Mouse (Mus musculus) heart, embryonic 16.5 days (tissue): ENCODE data around the gene Gucy2g. TPM values are rescaled to one million over a fixed set of nuclear protein-coding genes. Genes with fewer than 3 reads are reported as not detected.

Experiments used
- ATAC-seq: fragments of 200-750 bp; cut with Nextera tagmentation; replicated peaks from 2 replicates; pipeline ENCODE4 v1.8.0; 2017; ENCODE audit warnings: moderate number of reproducible peaks; ENCODE audit not compliant: insufficient read depth, low FRiP score; ENCODE audit errors: extremely low read depth
- H3K27ac ChIP-seq: fragments of 300-500 bp; sonication (generic); 2 replicates; pipeline ENCODE4 v1.5.1; 2014; ENCODE audit warnings: mild to moderate bottlenecking, low read length, control low read depth, moderate library complexity
- H3K27me3 ChIP-seq: fragments of 300-500 bp; sonication (generic); 2 replicates; pipeline ENCODE4 v1.6.1; 2014; ENCODE audit warnings: low read length, mixed read lengths; ENCODE audit not compliant: control insufficient read depth, insufficient read depth
- H3K36me3 ChIP-seq: fragments of 300-500 bp; sonication (generic); 2 replicates; pipeline ENCODE4 v1.6.1; 2014; ENCODE audit not compliant: control insufficient read depth, insufficient read depth
- H3K4me1 ChIP-seq: fragments of 300-500 bp; sonication (generic); 2 replicates; pipeline ENCODE4 v1.6.1; 2014; ENCODE audit warnings: low read length, mixed read lengths; ENCODE audit not compliant: control insufficient read depth, insufficient read depth
- H3K4me2 ChIP-seq: fragments of 300-500 bp; sonication (generic); 2 replicates; pipeline ENCODE4 v1.6.1; 2014; ENCODE audit warnings: low read depth, mild to moderate bottlenecking, control low read depth, low read length
- H3K4me3 ChIP-seq: fragments of 300-500 bp; sonication (generic); 2 replicates; pipeline ENCODE4 v1.5.1; 2014; ENCODE audit warnings: mild to moderate bottlenecking, control low read depth, low read length
- H3K9ac ChIP-seq: fragments of 300-500 bp; sonication (generic); 2 replicates; pipeline ENCODE4 v1.6.1; 2014; ENCODE audit warnings: low read length, control low read depth
- H3K9me3 ChIP-seq: fragments of 300-500 bp; sonication (generic); replicated peaks from 2 replicates; pipeline ENCODE4 v1.6.1; 2016; ENCODE audit warnings: low read length; ENCODE audit not compliant: control insufficient read depth
- WGBS: fragments of 180-500 bp; shearing (Covaris S2); extraction: QIAGEN DNeasy Blood & Tissue Kit; methylation state at CpG from one replicate; pipeline ENCODE4 v1.1.7; 2014; 5-methylcytosine and 5-hydroxymethylcytosine counted together
- polyA plus RNA-seq: library from polyadenylated mRNA; unstranded; fragments of >200 nt; fragmentation: Nextera tagmentation; extraction: Ambion mirVana; gene quantifications from 2 replicates; pipeline ENCODE4 v1.2.1, GENCODE M21; 2015

Gucy2g gene
- polyA plus RNA-seq, 1 experiment from 2014 or later: not detected

GRCm38 (mm10) chr19:55253570-55254441, 12.8 kb upstream of the Gucy2g start:
- no peaks in the 10 kb centered on the region for H3K9me3 ChIP-seq
- WGBS: 0% methylated on average over 31 of the region's 32 CpGs
- peak overlapping the region; percentile 92 for H3K27ac ChIP-seq
- H3K36me3 ChIP-seq: no peaks in the 10 kb centered on the region
- ATAC-seq: peak; percentile 66
- H3K9ac ChIP-seq: peak overlapping the region; percentile 89
- H3K27me3 ChIP-seq: no peaks in the 10 kb centered on the region
- peak overlapping the region; percentile 94 for H3K4me2 ChIP-seq
- peak overlapping the region; percentile 93 for H3K4me3 ChIP-seq
- H3K4me1 ChIP-seq: peaks cover 10% of the 10 kb centered on the region

GRCm38 (mm10) chr19:55253239-55253569, 12.2 kb upstream of the Gucy2g start:
- Histone ChIP-seq H3K9ac (peak overlapping the region; percentile 89), H3K4me2 (peak overlapping the region; percentile 94), H3K4me3 (peak overlapping the region; percentile 93), H3K9me3 (no peaks in the 10 kb centered on the region), H3K36me3 (no peaks in the 10 kb centered on the region), H3K4me1 (peaks cover 10% of the 10 kb centered on the region), H3K27me3 (no peaks in the 10 kb centered on the region), H3K27ac (peak overlapping the region; percentile 92)
- WGBS: 2% methylated on average over 9 of the region's 9 CpGs
- no peak for ATAC-seq

GRCm38 (mm10) chr19:55251383-55252124, 10.5 kb upstream of the Gucy2g start, which contains the start of gene Acsl5:
Gene Acsl5 (plus strand): TSS chr19:55251938.
- WGBS: 87% methylated on average over 9 of the region's 9 CpGs
- ATAC-seq: no peak
- Histone ChIP-seq H3K36me3 (no peaks in the 10 kb centered on the region), H3K9me3 (no peaks in the 10 kb centered on the region), H3K27me3 (no peaks in the 10 kb centered on the region), H3K4me3 (no peak within 1 kb of the TSS), H3K4me1 (peaks cover 10% of the 10 kb centered on the region), H3K9ac (no peak within 1 kb of the TSS), H3K27ac (no peak within 1 kb of the TSS), H3K4me2 (no peak within 1 kb of the TSS)

- H3K9ac ChIP-seq: no peak overlapping the region
Measured at GRCm38 (mm10) chr19:55250451-55250850, 9.4 kb upstream of the Gucy2g start.

GRCm38 (mm10) chr19:55247991-55248520, 7.0 kb upstream of the Gucy2g start:
- H3K4me3 ChIP-seq: no peak overlapping the region
- H3K36me3 ChIP-seq: no peaks in the 10 kb centered on the region
- H3K4me1 ChIP-seq: peaks cover 12% of the 10 kb centered on the region
- H3K9me3 ChIP-seq: no peaks in the 10 kb centered on the region
- no peak overlapping the region for H3K9ac ChIP-seq
- WGBS: 39% methylated on average over 9 of the region's 9 CpGs
- no peaks in the 10 kb centered on the region for H3K27me3 ChIP-seq
- ATAC-seq: no peak
- H3K27ac ChIP-seq: no peak overlapping the region
- no peak overlapping the region for H3K4me2 ChIP-seq

More at GRCm38 (mm10) chr19:55250451-55250850, 9.4 kb upstream of the Gucy2g start:
- Histone ChIP-seq H3K4me3 (no peak overlapping the region), H3K27me3 (no peaks in the 10 kb centered on the region), H3K9me3 (no peaks in the 10 kb centered on the region), H3K36me3 (no peaks in the 10 kb centered on the region), H3K27ac (no peak overlapping the region), H3K4me2 (no peak overlapping the region), H3K4me1 (peaks cover 12% of the 10 kb centered on the region)
- 65% methylated on average over 5 of the region's 5 CpGs for WGBS
- ATAC-seq: no peak

- H3K27ac ChIP-seq: no peak overlapping the region
- no peaks in the 10 kb centered on the region for H3K9me3 ChIP-seq
- peaks cover 12% of the 10 kb centered on the region for H3K4me1 ChIP-seq
- no peaks in the 10 kb centered on the region for H3K36me3 ChIP-seq
- H3K27me3 ChIP-seq: no peaks in the 10 kb centered on the region
- no peak overlapping the region for H3K4me2 ChIP-seq
- no peak overlapping the region for H3K4me3 ChIP-seq
- H3K9ac ChIP-seq: no peak overlapping the region
- 60% methylated on average over 5 of the region's 5 CpGs for whole genome bisulfite sequencing
- no peak for ATAC-seq
Measured at GRCm38 (mm10) chr19:55247563-55247962, 6.5 kb upstream of the Gucy2g start.

- WGBS: 12% methylated on average over 7 of the region's 7 CpGs
- peak; percentile 91 for ATAC-seq
- Histone ChIP-seq H3K4me3 (no peak overlapping the region), H3K27ac (peak overlapping the region; percentile 73), H3K9me3 (no peaks in the 10 kb centered on the region), H3K4me2 (no peak overlapping the region), H3K27me3 (no peaks in the 10 kb centered on the region), H3K4me1 (peaks cover 12% of the 10 kb centered on the region), H3K36me3 (no peaks in the 10 kb centered on the region), H3K9ac (no peak overlapping the region)
Measured at GRCm38 (mm10) chr19:55244791-55245231, 3.8 kb upstream of the Gucy2g start.

GRCm38 (mm10) chr19:55239766-55240426, 1.1 kb downstream of the Gucy2g start:
- no peaks in the 10 kb centered on the region for H3K27me3 ChIP-seq
- H3K27ac ChIP-seq: no peak overlapping the region
- ATAC-seq: no peak
- H3K9me3 ChIP-seq: no peaks in the 10 kb centered on the region
- no peak overlapping the region for H3K9ac ChIP-seq
- H3K4me2 ChIP-seq: no peak overlapping the region
- H3K36me3 ChIP-seq: no peaks in the 10 kb centered on the region
- H3K4me3 ChIP-seq: no peak overlapping the region
- H3K4me1 ChIP-seq: peaks cover 4% of the 10 kb centered on the region; the same call in 1 of the 2 replicates
- WGBS: 54% methylated on average over 6 of the region's 6 CpGs
